Mouse (Mus musculus) liver, embryonic 16.5 days (tissue): ENCODE data around the gene Rmi2. TPM values are rescaled to one million over a fixed set of nuclear protein-coding genes. Genes with fewer than 3 reads are reported as not detected.
A peak's percentile ranks its signal among the peaks of the same experiment; 100 is the strongest.

ENCODE experiments used
- ATAC-seq: fragments of 200-750 bp; cut with Nextera tagmentation; 2 replicates; pipeline ENCODE4 v1.8.0; 2017; ENCODE audit warnings: low read depth, mild to moderate bottlenecking, moderate number of reproducible peaks, moderate library complexity
- H3K27ac ChIP-seq: fragments of 300-500 bp; sonication (generic); 2 replicates; pipeline ENCODE4 v1.5.1; 2014; ENCODE audit warnings: mild to moderate bottlenecking, low read length
- H3K27me3 ChIP-seq: fragments of 300-500 bp; sonication (generic); 2 replicates; pipeline ENCODE4 v1.6.1; 2014; ENCODE audit warnings: low read depth, low read length, mixed read lengths; ENCODE audit not compliant: control insufficient read depth, insufficient read depth
- H3K36me3 ChIP-seq: fragments of 300-500 bp; sonication (generic); 2 replicates; pipeline ENCODE4 v1.6.1; 2014; ENCODE audit warnings: mild to moderate bottlenecking; ENCODE audit not compliant: control insufficient read depth, insufficient read depth
- H3K4me1 ChIP-seq: fragments of 300-500 bp; sonication (generic); 2 replicates; pipeline ENCODE4 v1.6.1; 2014; ENCODE audit warnings: low read depth, low read length, mixed read lengths; ENCODE audit not compliant: control insufficient read depth
- H3K4me2 ChIP-seq: fragments of 300-500 bp; sonication (generic); 2 replicates; pipeline ENCODE4 v1.6.1; 2014; ENCODE audit warnings: low read depth, low read length, mixed read lengths
- H3K4me3 ChIP-seq: fragments of 300-500 bp; sonication (generic); 2 replicates; pipeline ENCODE4 v1.5.1; 2014; ENCODE audit warnings: low read depth, mild to moderate bottlenecking, low read length
- H3K9ac ChIP-seq: fragments of 300-500 bp; sonication (generic); 2 replicates; pipeline ENCODE4 v1.6.1; 2014; ENCODE audit warnings: low read depth, low read length
- H3K9me3 ChIP-seq: fragments of 300-500 bp; sonication (generic); replicated peaks from 2 replicates; pipeline ENCODE4 v1.6.1; 2016; ENCODE audit warnings: low read length; ENCODE audit not compliant: control insufficient read depth
- WGBS: fragments of 180-500 bp; shearing (Covaris S2); extraction: QIAGEN DNeasy Blood & Tissue Kit; methylation state at CpG from one replicate; pipeline ENCODE4 v1.1.7; 2014; ENCODE audit not compliant: insufficient replicate concordance; 5-methylcytosine and 5-hydroxymethylcytosine counted together
- polyA plus RNA-seq: library from polyadenylated mRNA; unstranded; fragments of >200 nt; fragmentation: Nextera tagmentation; extraction: Ambion mirVana; gene quantifications from 2 replicates; pipeline ENCODE4 v1.2.1, GENCODE M21; 2015

Rmi2 gene
- polyA plus RNA-seq: 1.2 and 1.5 TPM in 2 replicates

GRCm38 (mm10) chr16:10834911-10835587 lies at the start of gene Rmi2:
Gene Rmi2 (plus strand): TSS chr16:10835059.
- Histone ChIP-seq H3K4me1 (peaks cover 19% of the 10 kb centered on the region), H3K4me3 (peak within 1 kb of the TSS; percentile 89), H3K4me2 (peak within 1 kb of the TSS; percentile 98), H3K36me3 (no peaks in the 10 kb centered on the region), H3K9ac (peak within 1 kb of the TSS; percentile 84), H3K27ac (peak within 1 kb of the TSS; percentile 88), H3K27me3 (no peaks in the 10 kb centered on the region), H3K9me3 (no peaks in the 10 kb centered on the region)
- ATAC-seq: peak; percentile 98
- WGBS: under 1% methylated on average over 49 of the region's 69 CpGs

- ATAC-seq: peak; percentile 76
- under 1% methylated on average over 59 of the region's 59 CpGs for WGBS
- H3K27me3 ChIP-seq: peaks cover 26% of the 10 kb centered on the region
- H3K4me1 ChIP-seq: peaks cover 7% of the 10 kb centered on the region
- peak within 1 kb of the TSS; percentile 87 for H3K27ac ChIP-seq
- peak within 1 kb of the TSS; percentile 74 for H3K9ac ChIP-seq
- H3K36me3 ChIP-seq: no peaks in the 10 kb centered on the region
- peak within 1 kb of the TSS; percentile 86 for H3K4me3 ChIP-seq
- peak within 1 kb of the TSS; percentile 100 for H3K4me2 ChIP-seq
- H3K9me3 ChIP-seq: no peaks in the 10 kb centered on the region
Measured at GRCm38 (mm10) chr16:10785371-10786231, 49.3 kb upstream of the Rmi2 start, which contains the start of gene Socs1. Gene Socs1 (minus strand): TSS chr16:10785536.

DNA sequence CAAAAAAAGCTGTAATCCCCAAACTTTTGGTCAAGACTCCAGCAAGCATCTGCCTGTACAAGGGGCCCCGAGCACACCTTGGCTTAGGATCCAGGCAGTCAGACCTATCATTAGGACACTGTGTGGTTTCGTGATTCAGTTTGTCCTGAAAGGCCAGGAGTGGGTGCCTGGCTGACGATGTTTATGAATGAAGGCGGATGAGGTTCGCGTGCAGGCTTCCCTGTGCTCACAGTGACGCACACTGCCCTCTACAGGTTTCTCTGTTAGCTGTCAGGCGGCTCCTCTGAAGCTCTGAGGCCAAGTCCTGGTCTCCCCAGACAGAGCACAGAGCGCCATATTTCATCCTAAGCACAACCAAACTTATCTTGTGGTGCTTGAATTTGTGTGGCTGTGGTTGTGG lies 48.6 kb upstream of the Rmi2 start:
- Histone ChIP-seq H3K36me3 (no peaks in the 10 kb centered on the region), H3K4me1 (peaks cover 7% of the 10 kb centered on the region), H3K9ac (peak overlapping the region; percentile 74), H3K27ac (peak overlapping the region; percentile 87), H3K4me2 (peak overlapping the region; percentile 100), H3K27me3 (peaks cover 26% of the 10 kb centered on the region), H3K9me3 (no peaks in the 10 kb centered on the region), H3K4me3 (peak overlapping the region; percentile 86)
- 1% methylated on average over 9 of the region's 9 CpGs for WGBS
- peak; percentile 44 for ATAC-seq

GRCm38 (mm10) chr16:10786782-10787547 lies 47.9 kb upstream of the Rmi2 start:
- 48% methylated on average over 4 of the region's 4 CpGs for WGBS
- H3K4me1 ChIP-seq: peaks cover 7% of the 10 kb centered on the region
- ATAC-seq: no peak
- peaks cover 26% of the 10 kb centered on the region for H3K27me3 ChIP-seq
- H3K4me2 ChIP-seq: peak overlapping the region; percentile 100
- H3K36me3 ChIP-seq: no peaks in the 10 kb centered on the region
- no peak overlapping the region for H3K27ac ChIP-seq
- no peaks in the 10 kb centered on the region for H3K9me3 ChIP-seq
- H3K9ac ChIP-seq: no peak overlapping the region
- no peak overlapping the region for H3K4me3 ChIP-seq

DNA sequence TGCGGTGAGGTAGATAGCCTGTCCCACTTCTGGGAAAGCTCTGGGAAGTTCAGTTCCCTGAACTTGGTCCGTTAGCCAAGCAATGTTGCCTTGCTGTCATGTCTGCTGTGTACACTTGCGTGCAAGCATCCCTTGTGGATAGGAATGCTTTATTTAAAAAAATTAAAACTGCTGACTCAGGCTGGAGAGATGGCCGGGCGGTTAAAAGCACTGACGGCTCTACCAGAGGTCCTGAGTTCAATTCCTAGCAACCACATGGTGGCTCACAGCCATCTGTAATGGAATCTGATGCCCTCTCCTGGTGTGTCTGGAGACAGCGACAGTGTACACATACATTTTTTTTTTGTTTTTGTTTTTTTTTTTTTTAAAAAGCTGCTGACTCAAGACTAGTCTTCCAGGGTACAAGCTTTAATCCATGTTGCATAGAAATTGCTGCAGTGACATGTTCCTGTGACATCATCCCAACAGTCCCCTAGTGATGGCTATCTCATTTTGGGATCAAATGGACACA lies 47.3 kb upstream of the Rmi2 start:
- 63% methylated on average over 7 of the region's 7 CpGs for WGBS
- H3K9me3 ChIP-seq: no peaks in the 10 kb centered on the region
- peaks cover 24% of the 10 kb centered on the region for H3K27me3 ChIP-seq
- no peak for ATAC-seq
- H3K27ac ChIP-seq: no peak overlapping the region
- no peaks in the 10 kb centered on the region for H3K36me3 ChIP-seq
- H3K4me1 ChIP-seq: peaks cover 7% of the 10 kb centered on the region
- H3K4me2 ChIP-seq: no peak overlapping the region
- H3K4me3 ChIP-seq: no peak overlapping the region
- H3K9ac ChIP-seq: no peak overlapping the region

DNA sequence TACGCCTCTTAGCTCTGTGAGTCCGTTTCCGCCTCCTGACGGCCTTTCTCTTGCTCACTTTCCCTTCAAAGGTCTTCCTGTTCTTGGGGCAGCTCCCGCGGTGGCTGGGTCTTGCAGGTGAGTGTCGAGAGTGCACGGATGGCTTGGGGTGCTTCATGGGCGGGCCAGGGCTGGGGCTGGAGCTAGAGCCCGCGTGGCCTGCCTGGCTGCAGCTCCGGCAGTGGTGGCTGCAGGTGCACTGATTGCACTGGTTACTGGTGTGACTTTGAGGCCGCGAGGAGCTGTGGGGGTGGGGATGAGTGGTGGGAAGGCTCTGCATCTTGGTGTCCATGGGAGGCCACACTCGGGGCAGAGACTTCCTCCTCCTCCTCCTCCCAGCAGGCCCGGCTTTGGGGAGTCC lies 46.6 kb upstream of the Rmi2 start, which contains the start of gene Tnp2:
Gene Tnp2 (minus strand): TSS at position 390 of the 400 bp plus-strand sequence.
- peaks cover 18% of the 10 kb centered on the region for H3K27me3 ChIP-seq
- H3K4me3 ChIP-seq: no peak within 1 kb of the TSS
- no peak for ATAC-seq
- WGBS: 38% methylated on average over 16 of the region's 16 CpGs
- no peak within 1 kb of the TSS for H3K27ac ChIP-seq
- H3K36me3 ChIP-seq: no peaks in the 10 kb centered on the region
- H3K9ac ChIP-seq: no peak within 1 kb of the TSS
- H3K9me3 ChIP-seq: no peaks in the 10 kb centered on the region
- no peak within 1 kb of the TSS for H3K4me2 ChIP-seq
- peaks cover 7% of the 10 kb centered on the region for H3K4me1 ChIP-seq

DNA sequence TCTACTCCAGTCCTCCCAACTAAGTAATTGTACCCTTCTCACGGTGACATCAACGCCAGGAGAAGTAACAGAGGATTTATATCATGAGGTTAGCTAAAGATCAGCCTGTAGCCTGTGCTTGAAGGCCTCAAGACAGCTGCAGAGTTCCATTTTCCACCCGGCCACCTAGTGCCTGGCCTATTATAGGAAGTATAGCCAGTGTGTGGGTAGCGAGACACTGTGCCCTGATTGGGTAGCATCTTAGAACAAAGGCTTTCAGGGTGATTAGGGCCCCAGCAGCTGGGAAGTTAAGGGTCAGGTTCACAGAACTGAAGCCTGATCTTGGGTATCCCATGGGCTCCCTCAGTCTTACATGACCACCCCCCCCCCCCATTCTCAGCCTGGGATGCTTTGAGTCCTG lies 46.0 kb upstream of the Rmi2 start:
- H3K27ac ChIP-seq: no peak overlapping the region
- H3K4me3 ChIP-seq: no peak overlapping the region
- H3K4me1 ChIP-seq: peaks cover 7% of the 10 kb centered on the region
- H3K36me3 ChIP-seq: no peaks in the 10 kb centered on the region
- H3K9me3 ChIP-seq: no peaks in the 10 kb centered on the region
- H3K9ac ChIP-seq: no peak overlapping the region
- H3K4me2 ChIP-seq: no peak overlapping the region
- 47% methylated on average over 4 of the region's 4 CpGs for WGBS
- H3K27me3 ChIP-seq: peaks cover 12% of the 10 kb centered on the region
- no peak for ATAC-seq

DNA sequence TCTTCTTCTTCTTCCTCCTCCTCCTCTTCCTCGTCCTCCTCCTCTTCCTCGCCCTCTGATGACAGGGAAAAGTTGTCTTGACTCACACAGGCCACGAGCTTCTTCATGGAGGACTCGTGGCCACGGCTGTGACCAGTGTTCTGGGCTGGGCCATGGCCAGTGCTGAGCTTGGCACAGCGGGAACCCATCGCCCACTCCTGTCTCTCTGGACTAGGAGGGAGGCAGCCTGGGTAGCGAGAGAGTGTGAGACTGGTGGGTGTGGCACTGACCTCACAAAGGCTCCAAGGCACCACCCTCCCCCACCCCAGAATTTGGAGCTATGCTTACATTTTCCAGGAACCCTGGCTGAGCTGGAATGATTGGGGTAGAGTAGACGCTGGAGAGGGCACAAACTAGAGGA lies 44.2 kb upstream of the Rmi2 start, which contains the start of gene Prm3:
Gene Prm3 (minus strand): TSS at position 213 of the 400 bp plus-strand sequence.
- Histone ChIP-seq H3K4me1 (peaks cover 3% of the 10 kb centered on the region; the same call in 1 of the 2 replicates), H3K9ac (no peak within 1 kb of the TSS), H3K4me3 (no peak within 1 kb of the TSS), H3K27ac (no peak within 1 kb of the TSS), H3K36me3 (no peaks in the 10 kb centered on the region), H3K27me3 (no peaks in the 10 kb centered on the region), H3K9me3 (no peaks in the 10 kb centered on the region), H3K4me2 (no peak within 1 kb of the TSS)
- no peak for ATAC-seq
- WGBS: 48% methylated on average over 9 of the region's 9 CpGs
